Mouse (Mus musculus) neural tube, embryonic 14.5 days (tissue): ENCODE results near the gene Sft2d2. TPM values are rescaled to one million over a fixed set of nuclear protein-coding genes. Genes with fewer than 3 reads are reported as not detected.

Experiments used
- ATAC-seq: fragments of 200-750 bp; cut with Nextera tagmentation; 2 replicates; pipeline ENCODE4 v1.8.0; 2017; ENCODE audit warnings: low read depth, mild to moderate bottlenecking, moderate TSS enrichment, moderate library complexity
- H3K27ac ChIP-seq: fragments of 300-500 bp; sonication (generic); 2 replicates; pipeline ENCODE4 v1.5.1; 2014; ENCODE audit warnings: low read depth, mild to moderate bottlenecking, control low read depth, low read length, moderate library complexity, mixed read lengths
- H3K27me3 ChIP-seq: fragments of 300-500 bp; sonication (generic); 2 replicates; pipeline ENCODE4 v1.6.1; 2014; ENCODE audit warnings: low read length; ENCODE audit not compliant: control insufficient read depth, insufficient read depth
- H3K36me3 ChIP-seq: fragments of 300-500 bp; sonication (generic); 2 replicates; pipeline ENCODE4 v1.6.1; 2014; ENCODE audit warnings: low read length, mixed read lengths; ENCODE audit not compliant: control insufficient read depth, insufficient read depth
- H3K4me1 ChIP-seq: fragments of 300-500 bp; sonication (generic); 2 replicates; pipeline ENCODE4 v1.6.1; 2014; ENCODE audit warnings: low read length; ENCODE audit not compliant: control insufficient read depth, insufficient read depth
- H3K4me2 ChIP-seq: fragments of 300-500 bp; sonication (generic); 2 replicates; pipeline ENCODE4 v1.6.1; 2014; ENCODE audit warnings: mild to moderate bottlenecking, low read depth, low read length, control low read depth
- H3K4me3 ChIP-seq: fragments of 300-500 bp; sonication (generic); 2 replicates; pipeline ENCODE4 v1.5.1; 2014; ENCODE audit warnings: low read depth, low read length, control low read depth, mixed read lengths
- H3K9ac ChIP-seq: fragments of 300-500 bp; sonication (generic); replicated peaks from 2 replicates; pipeline ENCODE4 v1.6.1; 2014; ENCODE audit warnings: low read depth, mild to moderate bottlenecking, control low read depth, low read length, mixed read lengths
- H3K9me3 ChIP-seq: fragments of 300-500 bp; sonication (generic); 2 replicates; pipeline ENCODE4 v1.6.1; 2016; ENCODE audit warnings: low read length; ENCODE audit not compliant: control insufficient read depth
- WGBS: fragments of 180-500 bp; shearing (Covaris S2); extraction: QIAGEN DNeasy Blood & Tissue Kit; methylation state at CpG from one replicate; pipeline ENCODE4 v1.1.7; 2014; 5-methylcytosine and 5-hydroxymethylcytosine counted together
- polyA plus RNA-seq: library from polyadenylated mRNA; unstranded; fragments of >200 nt; fragmentation: Nextera tagmentation; extraction: Ambion mirVana; gene quantifications from 2 replicates; pipeline ENCODE4 v1.2.1, GENCODE M21; 2014

The Sft2d2 gene
- polyA plus RNA-seq, 1 experiment from 2014 or later, result 5.5 TPM

DNA sequence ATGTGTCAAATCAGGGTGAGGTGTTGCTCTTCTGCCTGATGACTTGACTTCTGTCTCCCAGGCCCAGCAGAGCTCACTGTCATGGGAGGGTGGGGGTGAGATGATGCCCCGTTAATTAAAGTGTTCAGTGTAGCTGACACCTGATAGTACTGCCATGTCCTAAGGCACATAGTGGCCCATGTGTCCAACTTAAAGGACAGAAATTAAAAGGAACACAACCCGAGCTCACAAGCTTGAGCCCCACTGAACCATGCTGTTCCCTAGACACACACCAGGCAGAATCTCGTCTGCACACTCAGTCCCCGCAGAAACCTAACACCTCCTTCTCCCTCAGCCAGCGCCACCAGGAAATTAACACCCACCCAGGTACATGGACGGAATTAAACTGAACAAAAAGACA lies 29.3 kb downstream of the Sft2d2 start:
- H3K9ac ChIP-seq, result no peak overlapping the region
- no peaks in the 10 kb centered on the region for H3K4me1 ChIP-seq
- H3K27ac ChIP-seq, result no peak overlapping the region
- H3K27me3 ChIP-seq, result no peaks in the 10 kb centered on the region
- H3K4me2 ChIP-seq, result no peak overlapping the region
- WGBS, result 90% methylated on average over 6 of the region's 6 CpGs
- no peaks in the 10 kb centered on the region for H3K9me3 ChIP-seq
- H3K36me3 ChIP-seq, result no peaks in the 10 kb centered on the region
- no peak for ATAC-seq
- H3K4me3 ChIP-seq, result no peak overlapping the region

DNA sequence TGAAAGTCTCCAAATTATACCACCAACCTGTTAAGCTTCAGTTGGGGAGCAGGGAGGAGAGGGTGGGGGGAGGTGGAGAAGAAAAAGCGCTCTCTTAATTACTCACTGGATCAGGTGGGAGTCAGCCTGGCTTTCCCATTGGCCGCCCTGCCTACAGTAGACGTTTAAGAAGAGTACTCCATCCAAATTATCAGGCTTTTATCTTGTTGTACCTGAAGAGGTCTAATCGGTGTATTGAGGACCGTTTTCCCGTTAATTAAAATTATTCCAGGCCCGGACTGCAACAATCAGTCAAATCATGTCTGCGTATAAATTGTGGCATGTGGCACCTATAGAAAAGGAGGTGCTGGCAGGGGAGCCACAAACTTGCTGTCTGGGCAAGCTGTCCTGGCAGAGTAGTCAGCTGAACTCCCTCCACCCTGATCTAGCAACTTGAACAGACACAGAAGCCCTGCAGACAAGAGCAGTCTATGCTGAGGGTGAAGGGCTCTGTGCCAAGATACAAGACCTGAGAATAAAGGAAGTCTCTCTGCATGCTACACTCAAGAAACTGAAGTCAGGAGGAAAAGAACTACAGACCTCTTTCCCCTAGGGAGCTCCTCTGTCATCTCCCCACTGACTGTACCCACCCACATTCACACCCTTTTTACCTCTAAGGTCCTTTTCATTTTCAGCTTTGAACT lies 33.4 kb downstream of the Sft2d2 start, which contains the start of gene Tbx19:
TSS of gene Tbx19 (minus strand) at position 51 of the 683 bp plus-strand sequence.
- Histone ChIP-seq H3K27ac (no peak within 1 kb of the TSS), H3K4me1 (no peaks in the 10 kb centered on the region), H3K36me3 (no peaks in the 10 kb centered on the region), H3K4me2 (no peak within 1 kb of the TSS), H3K4me3 (no peak within 1 kb of the TSS), H3K9me3 (no peaks in the 10 kb centered on the region), H3K27me3 (no peaks in the 10 kb centered on the region), H3K9ac (no peak within 1 kb of the TSS)
- no peak for ATAC-seq
- 90% methylated on average over 8 of the region's 8 CpGs for WGBS

- Histone ChIP-seq H3K4me3 (no peak overlapping the region), H3K36me3 (no peaks in the 10 kb centered on the region), H3K4me1 (no peaks in the 10 kb centered on the region), H3K27me3 (no peaks in the 10 kb centered on the region), H3K27ac (no peak overlapping the region), H3K4me2 (no peak overlapping the region), H3K9ac (no peak overlapping the region), H3K9me3 (no peaks in the 10 kb centered on the region)
- 80% methylated on average over 10 of the region's 10 CpGs for WGBS
- no peak for ATAC-seq
Measured at GRCm38 (mm10) chr1:165158841-165159240, 35.4 kb downstream of the Sft2d2 start.

DNA sequence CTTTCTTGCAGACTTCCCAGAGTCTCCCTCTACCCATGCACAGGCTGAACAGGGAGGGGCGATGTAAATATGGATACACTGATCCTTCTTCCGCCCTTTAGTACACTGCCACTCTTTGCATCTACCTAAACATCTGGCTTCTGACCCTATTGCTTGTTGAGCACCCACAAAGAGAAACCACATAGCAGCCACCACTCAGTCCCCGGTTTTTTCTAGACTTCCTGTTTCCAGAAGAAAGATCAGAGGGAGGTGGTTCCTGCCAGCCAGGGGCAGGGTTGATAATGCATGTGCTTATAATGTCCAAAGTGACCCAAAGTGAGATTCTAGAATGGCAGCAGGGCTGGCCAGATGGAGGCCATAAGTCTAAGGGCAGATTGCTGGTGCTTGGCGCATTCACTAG lies 40.1 kb downstream of the Sft2d2 start:
- ATAC-seq, result no peak

GRCm38 (mm10) chr1:165151216-165151615 lies 43.0 kb downstream of the Sft2d2 start:
- Histone ChIP-seq H3K9me3 (no peaks in the 10 kb centered on the region), H3K27ac (no peak overlapping the region), H3K27me3 (no peaks in the 10 kb centered on the region), H3K9ac (no peak overlapping the region), H3K4me1 (no peaks in the 10 kb centered on the region), H3K4me3 (no peak overlapping the region), H3K4me2 (no peak overlapping the region), H3K36me3 (no peaks in the 10 kb centered on the region)
- WGBS, result 65% methylated on average over 8 of the region's 8 CpGs
- no peak for ATAC-seq

More for the DNA sequence above, 40.1 kb downstream of the Sft2d2 start:
- Histone ChIP-seq H3K9me3 (no peaks in the 10 kb centered on the region), H3K4me3 (no peak overlapping the region), H3K27me3 (no peaks in the 10 kb centered on the region), H3K9ac (no peak overlapping the region), H3K4me2 (no peak overlapping the region), H3K36me3 (no peaks in the 10 kb centered on the region), H3K27ac (no peak overlapping the region), H3K4me1 (no peaks in the 10 kb centered on the region)
- 87% methylated on average over 4 of the region's 4 CpGs for WGBS

DNA sequence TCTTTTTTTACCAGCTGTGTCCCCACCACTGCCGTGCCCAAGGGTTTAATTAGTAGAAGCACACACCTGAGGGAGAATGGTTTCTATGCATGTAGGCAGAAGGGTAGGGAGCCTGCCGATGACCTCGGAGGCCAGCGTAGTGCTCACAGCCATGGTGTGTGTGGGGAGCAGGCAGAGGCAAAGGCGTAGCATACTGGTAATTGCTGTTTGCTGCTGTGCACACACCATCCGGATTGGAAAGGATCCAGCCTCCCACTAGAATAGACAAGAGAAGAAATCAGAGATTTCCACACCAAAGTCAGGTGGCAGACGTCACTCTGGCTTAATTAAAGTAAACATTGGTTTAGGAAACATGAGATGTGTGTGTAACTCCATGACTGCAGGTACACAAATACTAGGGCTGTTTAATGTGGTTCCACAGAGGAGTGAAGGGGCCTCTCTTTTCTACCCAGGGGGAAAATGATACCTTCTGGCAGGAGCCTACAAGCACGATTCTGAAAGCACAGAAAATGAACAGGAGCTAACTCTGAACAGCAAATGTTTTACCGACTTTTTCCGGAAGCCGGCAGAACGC lies 51.8 kb downstream of the Sft2d2 start:
- Histone ChIP-seq H3K4me2 (no peak overlapping the region), H3K9ac (no peak overlapping the region), H3K36me3 (no peaks in the 10 kb centered on the region), H3K9me3 (no peaks in the 10 kb centered on the region), H3K27me3 (no peaks in the 10 kb centered on the region), H3K4me1 (no peaks in the 10 kb centered on the region), H3K4me3 (no peak overlapping the region), H3K27ac (no peak overlapping the region)
- ATAC-seq, result no peak
- WGBS, result 89% methylated on average over 12 of the region's 12 CpGs

- ATAC-seq, result no peak
- H3K27me3 ChIP-seq, result no peaks in the 10 kb centered on the region
- no peak overlapping the region for H3K4me2 ChIP-seq
- no peaks in the 10 kb centered on the region for H3K4me1 ChIP-seq
- H3K9me3 ChIP-seq, result no peaks in the 10 kb centered on the region
- no peak overlapping the region for H3K9ac ChIP-seq
- H3K4me3 ChIP-seq, result no peak overlapping the region
- no peak overlapping the region for H3K27ac ChIP-seq
- H3K36me3 ChIP-seq, result no peaks in the 10 kb centered on the region
- WGBS, result 80% methylated on average over 3 of the region's 3 CpGs
Measured at GRCm38 (mm10) chr1:165140227-165140626, 54.0 kb downstream of the Sft2d2 start.

GRCm38 (mm10) chr1:165133858-165134257 lies 60.4 kb downstream of the Sft2d2 start:
- Histone ChIP-seq H3K27me3 (no peaks in the 10 kb centered on the region), H3K4me1 (no peaks in the 10 kb centered on the region; the same call in 1 of the 2 replicates), H3K36me3 (no peaks in the 10 kb centered on the region), H3K4me2 (no peak overlapping the region), H3K9me3 (no peaks in the 10 kb centered on the region), H3K4me3 (no peak overlapping the region), H3K27ac (no peak overlapping the region), H3K9ac (no peak overlapping the region)
- WGBS, result 80% methylated on average over 2 of the region's 2 CpGs
- no peak for ATAC-seq

GRCm38 (mm10) chr1:165133279-165133678 lies 61.0 kb downstream of the Sft2d2 start:
- H3K9me3 ChIP-seq, result no peaks in the 10 kb centered on the region
- H3K4me3 ChIP-seq, result no peak overlapping the region
- ATAC-seq, result no peak
- H3K36me3 ChIP-seq, result no peaks in the 10 kb centered on the region
- WGBS, result 75% methylated on average over 5 of the region's 5 CpGs
- H3K9ac ChIP-seq, result no peak overlapping the region
- H3K4me2 ChIP-seq, result no peak overlapping the region
- H3K4me1 ChIP-seq, result no peaks in the 10 kb centered on the region; the same call in 1 of the 2 replicates
- no peaks in the 10 kb centered on the region for H3K27me3 ChIP-seq
- no peak overlapping the region for H3K27ac ChIP-seq
